Mouse (Mus musculus) midbrain, embryonic 12.5 days (tissue): Measurements from ENCODE around the gene Pde6d. TPM values are rescaled to one million over a fixed set of nuclear protein-coding genes. Genes with fewer than 3 reads are reported as not detected.
A peak's percentile ranks its signal among the peaks of the same experiment; 100 is the strongest.
"Not testable (repeated sequence)": the region's sequence is repeated elsewhere in the genome, so short reads cannot be mapped to it uniquely, and the experiment has no call there.

ENCODE experiments used
- ATAC-seq: fragments of 200-750 bp; cut with Nextera tagmentation; 2 replicates; pipeline ENCODE4 v1.8.0; 2017; ENCODE audit warnings: low read depth, moderate TSS enrichment, moderate library complexity; ENCODE audit not compliant: low FRiP score
- H3K27ac ChIP-seq: fragments of 300-500 bp; sonication (generic); replicated peaks from 2 replicates; pipeline ENCODE4 v1.5.1; 2016; ENCODE audit warnings: mild to moderate bottlenecking
- H3K27me3 ChIP-seq: fragments of 300-500 bp; sonication (generic); 2 replicates; pipeline ENCODE4 v1.6.1; 2016; ENCODE audit warnings: mild to moderate bottlenecking
- H3K36me3 ChIP-seq: fragments of 300-500 bp; sonication (generic); 2 replicates; pipeline ENCODE4 v1.6.1; 2016
- H3K4me1 ChIP-seq: fragments of 300-500 bp; sonication (generic); 2 replicates; pipeline ENCODE4 v1.6.1; 2016
- H3K4me2 ChIP-seq: fragments of 300-500 bp; sonication (generic); replicated peaks from 2 replicates; pipeline ENCODE4 v1.6.1; 2016; ENCODE audit warnings: mild to moderate bottlenecking, moderate library complexity
- H3K4me3 ChIP-seq: fragments of 300-500 bp; sonication (generic); 2 replicates; pipeline ENCODE4 v1.5.1; 2016; ENCODE audit warnings: mild to moderate bottlenecking
- H3K9ac ChIP-seq: fragments of 300-500 bp; sonication (generic); replicated peaks from 2 replicates; pipeline ENCODE4 v1.6.1; 2016; ENCODE audit warnings: mild to moderate bottlenecking, moderate library complexity
- H3K9me3 ChIP-seq: fragments of 300-500 bp; sonication (generic); 2 replicates; pipeline ENCODE4 v1.6.1; 2016; ENCODE audit warnings: mild to moderate bottlenecking
- WGBS: fragments of 180-500 bp; shearing (Covaris S2); methylation state at CpG from one replicate; pipeline ENCODE4 v1.1.7; 2016; 5-methylcytosine and 5-hydroxymethylcytosine counted together
- polyA plus RNA-seq: library from polyadenylated mRNA; unstranded; fragments of >200 nt; fragmentation: Nextera tagmentation; extraction: Ambion mirVana; gene quantifications from 2 replicates; pipeline ENCODE4 v1.2.1, GENCODE M21; 2016

Pde6d gene
- polyA plus RNA-seq, 1 experiment from 2014 or later: 104 TPM

DNA sequence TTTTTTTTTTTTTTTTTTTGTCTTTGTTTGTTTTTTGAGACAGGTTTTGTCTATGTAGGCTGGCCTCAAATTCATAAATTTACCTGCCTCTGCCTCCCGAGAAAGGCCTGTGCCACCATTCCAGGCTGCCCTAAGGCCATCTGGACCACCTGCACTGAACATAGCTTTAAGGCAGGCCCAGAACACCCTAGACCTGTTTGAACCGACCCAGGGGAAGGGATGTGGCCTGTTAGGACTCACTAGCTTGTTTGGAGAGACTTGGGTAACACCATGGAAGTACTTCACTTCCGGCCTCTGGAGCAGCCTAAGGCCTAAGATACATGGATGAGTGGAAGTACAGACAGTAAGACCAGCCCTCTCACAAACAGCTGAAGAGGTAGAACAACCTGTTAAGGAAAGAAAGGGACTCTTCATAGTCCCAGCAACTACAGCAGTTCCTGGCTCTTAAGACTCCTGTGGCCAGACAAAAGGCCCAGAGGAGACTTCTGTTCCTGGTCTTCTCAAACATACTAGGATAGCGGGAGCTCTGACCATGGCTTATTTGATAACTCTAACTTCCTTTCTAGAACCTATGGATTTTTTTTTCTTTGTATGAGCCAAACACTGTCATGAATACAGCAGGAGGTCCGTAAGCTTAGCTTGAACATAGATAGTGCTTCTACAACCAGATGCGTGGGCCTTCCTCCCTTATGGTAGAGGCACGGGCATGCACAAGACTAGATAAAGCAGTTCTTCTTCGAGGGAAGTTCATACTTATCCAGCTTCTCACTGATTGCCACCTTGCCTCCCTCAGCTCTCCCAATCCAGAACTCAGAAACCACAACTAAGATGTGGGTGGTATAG, 58.4 kb downstream of the Pde6d start:
- H3K9ac ChIP-seq: peak overlapping the region; percentile 68; the same call in 1 of the 2 replicates
- ATAC-seq: no peak
- peak overlapping the region; percentile 100; the same call in 1 of the 2 replicates for H3K4me3 ChIP-seq
- H3K4me2 ChIP-seq: peak overlapping the region; percentile 79
- WGBS: 88% methylated on average over 8 of the region's 8 CpGs
- no peaks in the 10 kb centered on the region for H3K27me3 ChIP-seq
- peaks cover 21% of the 10 kb centered on the region for H3K4me1 ChIP-seq
- H3K9me3 ChIP-seq: no peaks in the 10 kb centered on the region
- peak overlapping the region; percentile 99 for H3K27ac ChIP-seq
- H3K36me3 ChIP-seq: peaks cover 5% of the 10 kb centered on the region

DNA sequence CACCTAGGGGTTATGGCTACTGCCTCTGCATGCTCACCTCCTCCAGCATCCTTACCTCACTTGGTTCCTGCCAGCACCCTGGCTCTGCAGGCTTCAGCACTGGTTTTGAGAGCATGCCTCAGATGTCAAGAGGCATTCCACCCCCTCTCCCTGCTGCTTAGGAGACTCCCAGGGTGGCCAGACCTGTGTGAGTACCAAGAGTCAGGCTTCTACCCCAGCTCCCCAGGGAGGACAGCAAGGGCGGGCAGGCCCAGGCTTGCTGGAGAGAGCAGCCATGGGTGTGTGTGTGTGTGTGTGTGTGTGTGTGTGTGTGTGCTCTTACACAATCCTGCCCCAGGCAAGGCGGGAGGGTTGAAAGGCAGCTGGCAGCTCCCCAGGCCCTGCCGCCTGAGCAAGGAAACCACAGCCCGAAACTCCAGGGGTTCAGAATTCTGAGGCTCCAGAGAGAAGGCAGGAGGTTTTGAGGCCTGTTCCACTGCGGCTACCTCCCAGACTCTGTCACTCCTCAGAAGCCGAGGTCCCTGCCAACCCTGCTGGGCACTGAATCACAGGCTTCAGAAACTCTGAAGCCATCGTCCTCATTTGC, 60.0 kb downstream of the Pde6d start:
- H3K36me3 ChIP-seq: no peaks in the 10 kb centered on the region
- 52% methylated on average over 7 of the region's 7 CpGs for WGBS
- no peak for ATAC-seq
- H3K4me3 ChIP-seq: no peak overlapping the region
- peaks cover 19% of the 10 kb centered on the region for H3K4me1 ChIP-seq
- peak overlapping the region; percentile 43 for H3K9ac ChIP-seq
- H3K27me3 ChIP-seq: peaks cover 5% of the 10 kb centered on the region; the same call in 1 of the 2 replicates
- no peaks in the 10 kb centered on the region for H3K9me3 ChIP-seq
- peak overlapping the region; percentile 36 for H3K27ac ChIP-seq
- H3K4me2 ChIP-seq: no peak overlapping the region

DNA sequence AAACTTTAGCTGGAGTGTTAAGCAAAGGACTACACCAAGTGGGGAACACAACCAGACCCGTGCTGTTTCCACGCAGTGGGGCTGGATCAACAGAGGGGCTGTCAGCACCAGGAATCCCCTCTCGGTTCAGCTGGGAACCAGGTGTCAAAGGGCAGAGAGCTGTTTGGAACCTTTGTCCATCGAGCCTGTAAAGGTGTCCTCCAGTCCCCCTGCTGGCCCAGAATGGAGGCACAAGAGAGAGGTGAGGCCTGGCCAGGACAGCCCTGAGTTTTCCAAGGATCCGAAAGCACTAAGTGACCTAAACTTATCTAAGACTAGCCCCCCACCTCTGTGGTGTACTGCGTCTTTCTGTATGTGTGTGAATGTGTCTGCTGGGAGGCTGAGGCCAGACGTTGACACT, 62.1 kb downstream of the Pde6d start:
- H3K4me3 ChIP-seq: no peak overlapping the region
- no peak overlapping the region for H3K9ac ChIP-seq
- H3K9me3 ChIP-seq: no peaks in the 10 kb centered on the region
- no peak overlapping the region for H3K4me2 ChIP-seq
- H3K36me3 ChIP-seq: no peaks in the 10 kb centered on the region
- WGBS: 42% methylated on average over 7 of the region's 7 CpGs
- H3K27me3 ChIP-seq: peaks cover 5% of the 10 kb centered on the region; the same call in 1 of the 2 replicates
- peaks cover 19% of the 10 kb centered on the region for H3K4me1 ChIP-seq
- H3K27ac ChIP-seq: no peak overlapping the region
- ATAC-seq: no peak

DNA sequence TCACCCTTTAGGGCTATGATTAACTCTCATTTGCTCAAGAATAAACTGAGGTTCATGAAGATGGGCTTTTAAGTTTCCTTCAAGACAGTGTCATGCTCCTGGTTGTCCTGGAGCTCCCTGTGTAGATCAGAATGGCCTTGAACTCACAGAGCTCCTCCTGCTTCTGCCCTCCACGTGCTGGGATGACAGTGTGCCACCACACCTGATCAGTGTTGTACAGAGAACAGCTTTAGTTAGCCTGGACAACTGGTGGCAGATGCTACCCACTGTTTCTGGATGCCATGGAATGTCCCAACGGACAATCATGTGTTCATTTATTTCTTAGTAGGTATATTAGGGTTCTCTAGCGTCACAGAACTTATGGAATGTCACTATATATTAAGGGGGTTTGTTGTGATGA, 65.4 kb downstream of the Pde6d start:
- no peak overlapping the region for H3K4me2 ChIP-seq
- H3K9me3 ChIP-seq: no peaks in the 10 kb centered on the region
- no peaks in the 10 kb centered on the region for H3K36me3 ChIP-seq
- no peak overlapping the region for H3K4me3 ChIP-seq
- H3K27ac ChIP-seq: no peak overlapping the region
- H3K4me1 ChIP-seq: no peaks in the 10 kb centered on the region
- WGBS: 63% methylated on average over 3 of the region's 3 CpGs
- H3K9ac ChIP-seq: no peak overlapping the region
- ATAC-seq: no peak
- peaks cover 5% of the 10 kb centered on the region; the same call in 1 of the 2 replicates for H3K27me3 ChIP-seq

DNA sequence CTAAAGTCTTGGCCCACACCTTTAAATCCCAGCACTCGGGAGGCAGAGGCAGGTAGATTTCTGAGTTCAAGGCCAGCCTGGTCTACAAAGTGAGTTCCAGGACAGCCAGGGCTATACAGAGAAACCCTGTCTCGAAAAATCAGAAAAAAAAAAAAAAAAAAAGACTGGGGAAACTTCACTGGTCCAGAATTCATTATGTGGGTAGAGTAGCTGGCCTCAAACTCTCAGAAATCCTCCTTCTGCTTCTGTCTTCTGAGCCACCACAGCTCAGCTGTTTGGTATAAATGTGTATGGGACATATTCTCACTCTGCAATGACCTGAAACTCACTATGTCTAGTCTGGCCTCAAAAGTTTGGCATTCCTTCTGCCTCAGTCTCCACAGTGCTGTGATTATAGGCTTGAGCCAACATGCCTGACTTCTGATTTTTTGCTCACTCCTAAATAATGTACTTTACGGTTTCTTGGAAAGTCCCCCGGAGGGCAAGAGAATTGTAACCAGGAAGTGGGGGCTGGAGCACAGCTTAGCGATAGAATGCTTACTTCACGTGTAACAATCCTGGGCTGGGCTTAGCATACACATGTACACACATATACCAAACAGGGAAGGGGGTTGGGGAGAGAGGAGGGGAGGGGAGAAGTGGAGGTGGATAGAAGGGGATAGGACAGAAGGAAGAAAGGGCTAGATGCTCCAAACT, 66.6 kb downstream of the Pde6d start:
- Histone ChIP-seq H3K4me2 (no peak overlapping the region), H3K9me3 (no peaks in the 10 kb centered on the region), H3K4me1 (peaks cover 6% of the 10 kb centered on the region; the same call in 1 of the 2 replicates), H3K27ac (no peak overlapping the region), H3K4me3 (no peak overlapping the region), H3K36me3 (no peaks in the 10 kb centered on the region), H3K9ac (no peak overlapping the region), H3K27me3 (peaks cover 5% of the 10 kb centered on the region; the same call in 1 of the 2 replicates)
- no peak for ATAC-seq
- 76% methylated on average over 6 of the region's 6 CpGs for WGBS

DNA sequence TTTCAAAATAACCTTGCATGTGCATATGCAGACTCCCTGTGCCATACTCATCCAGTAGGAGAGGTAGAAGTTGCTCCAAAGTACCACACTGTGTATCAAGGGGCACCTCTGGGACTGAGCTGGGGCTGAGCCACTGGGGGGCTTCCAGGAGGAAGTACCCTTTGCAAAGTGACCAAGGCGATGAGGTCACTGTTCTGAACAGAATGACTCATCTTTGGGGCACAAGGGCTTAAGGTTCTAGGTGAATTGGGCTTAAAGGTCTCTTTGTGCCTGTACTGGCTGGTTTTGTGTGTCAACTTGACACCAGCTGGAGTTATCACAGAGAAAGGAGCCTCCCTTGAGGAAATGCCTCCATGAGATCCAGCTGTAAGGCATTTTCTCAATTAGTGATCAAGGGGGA, 69.4 kb downstream of the Pde6d start:
- not testable (repeated sequence) for H3K9me3 ChIP-seq, H3K4me2 ChIP-seq, ATAC-seq, H3K9ac ChIP-seq, H3K27me3 ChIP-seq, H3K36me3 ChIP-seq, H3K27ac ChIP-seq, H3K4me3 ChIP-seq
- 81% methylated on average over 1 of the region's 1 CpGs for WGBS
- H3K4me1 ChIP-seq: peaks cover 21% of the 10 kb centered on the region

DNA sequence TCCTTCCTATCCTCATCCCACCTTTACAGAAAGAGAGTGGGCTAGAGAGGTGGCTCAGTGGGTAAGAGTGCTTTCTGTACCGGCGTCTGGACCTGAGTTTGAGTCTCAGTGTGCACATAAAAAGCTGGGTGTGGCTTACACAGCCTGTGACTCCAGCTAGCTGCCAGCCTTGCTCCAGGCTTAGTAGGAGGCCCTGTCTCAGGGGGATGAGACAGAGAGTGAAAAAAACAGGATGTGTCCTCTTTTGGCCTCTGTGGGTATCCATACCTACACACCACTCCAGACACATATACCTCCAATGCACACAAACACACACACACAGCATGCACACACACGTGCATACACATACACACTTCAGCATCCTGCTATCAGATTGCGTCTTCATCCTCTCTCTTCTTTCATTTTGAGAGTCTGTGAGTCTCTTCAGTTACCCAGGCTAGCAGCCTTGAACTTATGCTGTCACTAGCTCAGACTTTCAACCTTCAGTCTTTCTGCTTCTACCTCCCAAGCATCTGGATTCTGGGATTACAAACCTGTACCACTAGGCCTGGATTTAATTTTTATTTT, 70.2 kb downstream of the Pde6d start:
- no peaks in the 10 kb centered on the region for H3K27me3 ChIP-seq
- H3K4me2 ChIP-seq: no peak overlapping the region
- no peaks in the 10 kb centered on the region for H3K9me3 ChIP-seq
- no peak for ATAC-seq
- H3K4me1 ChIP-seq: peaks cover 21% of the 10 kb centered on the region
- H3K27ac ChIP-seq: 0 out of 2 replicates have a peak overlapping the region, but pooled peaks have one; percentile 74
- no peaks in the 10 kb centered on the region for H3K36me3 ChIP-seq
- WGBS: 88% methylated on average over 4 of the region's 4 CpGs
- H3K9ac ChIP-seq: no peak overlapping the region
- H3K4me3 ChIP-seq: no peak overlapping the region

GRCm38 (mm10) chr1:86510676-86511441, 71.6 kb downstream of the Pde6d start:
- peak; percentile 68 for ATAC-seq
- H3K27me3 ChIP-seq: no peaks in the 10 kb centered on the region
- peaks cover 29% of the 10 kb centered on the region for H3K4me1 ChIP-seq
- H3K9ac ChIP-seq: no peak overlapping the region
- H3K4me2 ChIP-seq: no peak overlapping the region
- no peak overlapping the region for H3K4me3 ChIP-seq
- no peaks in the 10 kb centered on the region for H3K9me3 ChIP-seq
- 31% methylated on average over 9 of the region's 9 CpGs for WGBS
- H3K36me3 ChIP-seq: no peaks in the 10 kb centered on the region
- peak overlapping the region; percentile 74 for H3K27ac ChIP-seq

DNA sequence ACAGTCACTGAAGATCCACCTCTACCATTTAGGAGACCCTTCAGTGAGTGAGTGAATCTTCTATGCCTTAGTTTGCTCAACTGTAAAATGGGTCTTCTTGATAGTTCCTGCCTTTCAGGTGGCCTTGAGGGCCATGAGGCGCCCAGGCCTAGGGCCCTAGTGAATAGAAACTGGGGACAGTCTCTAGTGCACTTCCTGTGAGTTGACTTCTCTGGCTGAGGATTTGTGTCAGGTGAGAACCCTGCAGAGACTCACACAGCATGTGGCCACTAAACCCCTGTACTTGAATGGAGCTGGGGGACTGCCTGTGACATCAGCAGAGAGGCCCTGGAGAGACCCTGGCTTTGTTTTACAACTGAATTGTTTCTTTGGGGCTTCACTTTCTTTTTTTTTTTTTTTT, 72.2 kb downstream of the Pde6d start:
- H3K4me1 ChIP-seq: peaks cover 34% of the 10 kb centered on the region
- no peaks in the 10 kb centered on the region for H3K27me3 ChIP-seq
- H3K27ac ChIP-seq: peak overlapping the region; percentile 74; the same call in 1 of the 2 replicates
- no peak overlapping the region for H3K4me3 ChIP-seq
- H3K36me3 ChIP-seq: no peaks in the 10 kb centered on the region
- H3K9me3 ChIP-seq: no peaks in the 10 kb centered on the region
- H3K9ac ChIP-seq: no peak overlapping the region
- no peak overlapping the region for H3K4me2 ChIP-seq
- WGBS: 81% methylated on average over 1 of the region's 1 CpGs
- ATAC-seq: no peak

DNA sequence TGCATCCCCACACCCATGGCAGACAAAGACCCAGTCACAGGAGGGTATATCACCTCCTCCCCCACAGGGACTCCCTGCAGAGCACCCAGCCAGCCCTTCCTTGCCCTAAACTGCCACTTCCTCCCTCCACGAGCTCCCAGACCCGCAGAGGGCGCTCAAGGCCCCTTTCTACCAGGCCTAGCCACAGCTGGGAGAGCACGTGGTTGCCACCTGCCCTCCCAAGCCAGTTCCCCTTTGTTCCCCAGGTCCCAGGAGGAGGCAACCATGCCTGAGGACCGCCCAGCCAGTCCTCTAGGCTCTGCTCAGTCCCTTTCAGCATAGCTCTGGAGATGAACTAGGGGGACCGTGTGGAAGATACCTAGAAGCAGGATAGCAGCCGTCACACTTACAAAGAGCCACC, 73.0 kb downstream of the Pde6d start:
- peaks cover 42% of the 10 kb centered on the region for H3K4me1 ChIP-seq
- no peak overlapping the region for H3K4me2 ChIP-seq
- peak overlapping the region; percentile 78 for H3K27ac ChIP-seq
- no peak overlapping the region for H3K4me3 ChIP-seq
- WGBS: 5% methylated on average over 7 of the region's 7 CpGs
- no peak overlapping the region for H3K9ac ChIP-seq
- ATAC-seq: peak; percentile 70
- H3K9me3 ChIP-seq: no peaks in the 10 kb centered on the region
- H3K27me3 ChIP-seq: no peaks in the 10 kb centered on the region
- no peaks in the 10 kb centered on the region for H3K36me3 ChIP-seq

GRCm38 (mm10) chr1:86507866-86508265, 74.6 kb downstream of the Pde6d start:
- Histone ChIP-seq H3K36me3 (no peaks in the 10 kb centered on the region), H3K9ac (no peak overlapping the region), H3K27me3 (no peaks in the 10 kb centered on the region), H3K27ac (no peak overlapping the region), H3K4me3 (no peak overlapping the region), H3K4me1 (peaks cover 54% of the 10 kb centered on the region), H3K9me3 (no peaks in the 10 kb centered on the region), H3K4me2 (no peak overlapping the region)
- 87% methylated on average over 5 of the region's 5 CpGs for WGBS
- ATAC-seq: no peak
